Mouse (Mus musculus): ENCODE results near the gene Agpat3. TPM values are rescaled to one million over a fixed set of nuclear protein-coding genes. Genes with fewer than 3 reads are reported as not detected.

Gene Agpat3
- polyA plus RNA-seq, 1 experiment from 2014 or later = 59.3 TPM

GRCm38 (mm10) chr10:78233756-78234155 lies 118.5 kb downstream of the Agpat3 start:
- Histone ChIP-seq H3K27me3 (no peaks in the 10 kb centered on the region), H3K36me3 (peaks cover 25% of the 10 kb centered on the region), H3K27ac (replicated peaks) (no peak overlapping the region), H3K4me3 (no peak overlapping the region), H3K4me1 (replicated peaks) (peaks cover 16% of the 10 kb centered on the region), H3K9ac (no peak overlapping the region), H3K9me3 (no peaks in the 10 kb centered on the region), H3K4me2 (no peak overlapping the region)
- WGBS = 94% methylated on average over 6 of the region's 6 CpGs
- no peak for ATAC-seq (ENCODE audit: low read depth)

- Histone ChIP-seq H3K4me1 (replicated peaks) (peaks cover 16% of the 10 kb centered on the region), H3K36me3 (peaks cover 28% of the 10 kb centered on the region), H3K27me3 (no peaks in the 10 kb centered on the region), H3K4me2 (no peak overlapping the region), H3K9me3 (no peaks in the 10 kb centered on the region), H3K4me3 (no peak overlapping the region), H3K27ac (replicated peaks) (no peak overlapping the region), H3K9ac (no peak overlapping the region)
- 94% methylated on average over 5 of the region's 5 CpGs for WGBS
- no peak for ATAC-seq (ENCODE audit: low read depth)
These were observed 119.1 kb downstream of the Agpat3 start for GRCm38 (mm10) chr10:78233161-78233560.

DNA sequence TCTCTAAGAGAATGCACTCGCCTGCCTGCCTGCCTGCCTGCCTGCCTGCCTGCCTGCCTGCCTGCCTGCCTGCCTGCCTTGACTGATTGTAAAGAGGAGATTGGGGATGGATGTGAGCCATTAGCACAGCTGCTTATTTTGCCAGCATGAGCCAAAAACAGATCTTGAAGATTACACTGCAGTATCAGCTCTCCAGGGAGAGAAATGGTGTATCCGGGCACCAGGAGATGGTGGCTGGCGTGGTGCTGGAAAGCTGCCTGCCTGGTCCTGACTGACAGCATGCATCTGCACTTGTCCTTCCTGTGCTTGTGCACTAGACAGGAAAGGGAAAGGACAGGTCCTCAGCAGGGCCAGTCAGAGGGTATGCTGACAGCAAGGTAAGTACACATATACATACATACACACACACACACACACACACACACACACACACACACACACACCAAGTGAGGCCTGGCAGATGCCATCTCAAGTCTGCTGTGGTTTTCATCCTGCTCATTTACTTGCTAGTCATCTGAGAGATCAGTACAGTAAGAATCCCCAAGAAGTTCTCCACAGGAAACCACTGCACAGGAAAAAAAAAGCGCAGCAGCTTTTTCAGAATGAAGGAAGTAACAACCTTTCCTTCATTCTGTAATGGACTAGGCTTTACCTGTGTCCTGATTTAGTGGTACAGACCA lies 119.8 kb downstream of the Agpat3 start:
- 83% methylated on average over 4 of the region's 4 CpGs for WGBS
- H3K9ac ChIP-seq = no peak overlapping the region
- H3K4me3 ChIP-seq = no peak overlapping the region
- H3K27me3 ChIP-seq = no peaks in the 10 kb centered on the region
- peaks cover 32% of the 10 kb centered on the region for H3K36me3 ChIP-seq
- H3K9me3 ChIP-seq = no peaks in the 10 kb centered on the region
- ATAC-seq (ENCODE audit: low read depth) = no peak
- no peak overlapping the region for H3K27ac ChIP-seq (replicated peaks)
- peaks cover 15% of the 10 kb centered on the region for H3K4me1 ChIP-seq (replicated peaks)
- H3K4me2 ChIP-seq = no peak overlapping the region

- WGBS = 89% methylated on average over 5 of the region's 5 CpGs
- no peaks in the 10 kb centered on the region for H3K27me3 ChIP-seq
These were observed 123.7 kb downstream of the Agpat3 start for GRCm38 (mm10) chr10:78228560-78228928.

GRCm38 (mm10) chr10:78227875-78228559 lies 124.3 kb downstream of the Agpat3 start:
- WGBS = 86% methylated on average over 8 of the region's 8 CpGs
- peaks cover 50% of the 10 kb centered on the region for H3K36me3 ChIP-seq
- ATAC-seq (ENCODE audit: low read depth) = no peak

More at GRCm38 (mm10) chr10:78228560-78228928, 123.7 kb downstream of the Agpat3 start:
- Histone ChIP-seq H3K27ac (replicated peaks) (no peak overlapping the region), H3K4me1 (replicated peaks) (no peaks in the 10 kb centered on the region; the same call in 1 of the 2 replicates), H3K9me3 (no peaks in the 10 kb centered on the region), H3K9ac (no peak overlapping the region), H3K4me2 (no peak overlapping the region), H3K36me3 (peaks cover 50% of the 10 kb centered on the region), H3K4me3 (no peak overlapping the region)
- no peak for ATAC-seq (ENCODE audit: low read depth)

DNA sequence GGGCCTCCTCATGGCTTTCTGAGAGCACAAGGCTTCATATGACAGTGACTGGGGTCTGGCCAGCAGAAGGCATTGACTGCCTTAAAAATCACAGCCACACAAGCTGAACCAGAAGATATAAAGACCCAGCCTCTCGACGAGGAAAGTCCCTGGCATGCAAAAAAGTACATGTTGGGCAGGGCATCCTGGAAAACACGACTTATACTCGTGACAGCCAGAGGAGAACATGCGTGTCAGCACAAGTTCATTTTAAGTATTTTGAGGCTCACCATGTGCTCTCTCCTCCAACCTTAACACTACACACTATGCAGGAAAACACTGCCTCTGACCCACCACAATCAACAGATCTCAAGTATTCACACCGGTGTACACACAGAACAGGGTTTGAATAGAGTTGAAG lies 128.2 kb downstream of the Agpat3 start:
- Histone ChIP-seq H3K36me3 (peaks cover 64% of the 10 kb centered on the region), H3K4me3 (no peak overlapping the region), H3K27me3 (no peaks in the 10 kb centered on the region), H3K9ac (no peak overlapping the region), H3K4me2 (no peak overlapping the region), H3K27ac (replicated peaks) (no peak overlapping the region), H3K9me3 (no peaks in the 10 kb centered on the region), H3K4me1 (replicated peaks) (0 out of 2 replicates have a peak, but pooled peaks cover 3% of the 10 kb centered on the region)
- WGBS = 93% methylated on average over 6 of the region's 6 CpGs
- no peak for ATAC-seq (ENCODE audit: low read depth)

More at GRCm38 (mm10) chr10:78227875-78228559, 124.3 kb downstream of the Agpat3 start:
- no peak overlapping the region for H3K27ac ChIP-seq (replicated peaks)
- H3K4me2 ChIP-seq = no peak overlapping the region
- peaks cover 2% of the 10 kb centered on the region; the same call in 1 of the 2 replicates for H3K4me1 ChIP-seq (replicated peaks)
- no peak overlapping the region for H3K4me3 ChIP-seq
- H3K27me3 ChIP-seq = no peaks in the 10 kb centered on the region
- H3K9me3 ChIP-seq = no peaks in the 10 kb centered on the region
- no peak overlapping the region for H3K9ac ChIP-seq

DNA sequence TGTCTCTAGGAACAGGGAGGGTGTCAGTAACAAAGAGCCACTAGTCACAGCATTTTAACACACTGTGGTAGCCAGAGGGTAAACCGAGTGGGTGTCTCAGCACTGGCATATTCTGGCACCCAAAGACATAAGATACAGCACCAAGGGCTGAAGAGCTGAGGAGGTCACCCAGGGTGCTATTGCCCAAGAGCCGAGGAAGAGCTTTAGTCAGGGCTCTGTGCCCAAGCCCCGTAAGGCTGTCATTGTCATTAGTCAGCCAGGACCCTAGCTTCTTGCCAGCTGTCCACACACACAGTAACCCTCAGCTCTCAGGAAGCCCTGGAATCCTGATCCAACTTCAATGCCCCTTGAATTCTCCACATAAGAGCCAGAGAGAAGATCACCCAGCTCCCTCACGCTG lies 129.4 kb downstream of the Agpat3 start:
- 66% methylated on average over 4 of the region's 4 CpGs for WGBS
- H3K4me2 ChIP-seq = no peak overlapping the region
- H3K4me1 ChIP-seq (replicated peaks) = 0 out of 2 replicates have a peak, but pooled peaks cover 3% of the 10 kb centered on the region
- H3K36me3 ChIP-seq = peaks cover 64% of the 10 kb centered on the region
- no peaks in the 10 kb centered on the region for H3K9me3 ChIP-seq
- H3K9ac ChIP-seq = no peak overlapping the region
- H3K27me3 ChIP-seq = no peaks in the 10 kb centered on the region
- no peak for ATAC-seq (ENCODE audit: low read depth)
- H3K4me3 ChIP-seq = no peak overlapping the region
- H3K27ac ChIP-seq (replicated peaks) = no peak overlapping the region

- H3K27me3 ChIP-seq = no peaks in the 10 kb centered on the region
- no peak overlapping the region for H3K4me3 ChIP-seq
- no peak overlapping the region for H3K9ac ChIP-seq
- H3K4me1 ChIP-seq (replicated peaks) = 0 out of 2 replicates have a peak, but pooled peaks cover 3% of the 10 kb centered on the region
- H3K9me3 ChIP-seq = no peaks in the 10 kb centered on the region
- WGBS = 94% methylated on average over 7 of the region's 7 CpGs
- no peak overlapping the region for H3K4me2 ChIP-seq
- H3K27ac ChIP-seq (replicated peaks) = no peak overlapping the region
- no peak for ATAC-seq (ENCODE audit: low read depth)
- peaks cover 68% of the 10 kb centered on the region for H3K36me3 ChIP-seq
These were observed 131.0 kb downstream of the Agpat3 start for GRCm38 (mm10) chr10:78221315-78221714.

DNA sequence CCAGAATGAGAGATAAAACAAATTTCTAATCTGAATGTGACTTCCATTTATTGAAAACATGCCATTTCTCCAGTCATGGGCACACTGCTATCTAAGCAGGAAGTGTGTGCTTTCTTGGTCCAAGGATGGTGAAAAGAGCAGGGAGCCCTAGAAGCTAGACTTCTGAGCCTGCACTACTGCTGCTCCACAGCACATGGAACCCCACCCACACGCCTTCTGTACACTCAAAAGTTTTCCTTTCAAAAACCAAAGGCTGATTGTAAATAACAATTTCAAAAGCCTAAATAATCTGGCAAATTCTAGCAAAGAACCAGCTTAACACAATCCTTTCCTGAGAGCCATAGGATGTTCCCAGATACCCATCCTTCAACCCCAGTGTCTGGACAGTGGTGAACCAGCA lies 132.8 kb downstream of the Agpat3 start:
- Histone ChIP-seq H3K27ac (replicated peaks) (no peak overlapping the region), H3K36me3 (peaks cover 81% of the 10 kb centered on the region), H3K4me3 (no peak overlapping the region), H3K4me2 (no peak overlapping the region), H3K27me3 (no peaks in the 10 kb centered on the region), H3K9me3 (no peaks in the 10 kb centered on the region), H3K9ac (no peak overlapping the region), H3K4me1 (replicated peaks) (0 out of 2 replicates have a peak, but pooled peaks cover 3% of the 10 kb centered on the region)
- ATAC-seq (ENCODE audit: low read depth) = no peak
- WGBS = 97% methylated on average over 1 of the region's 1 CpGs

Small RNAs within 50 kb of the gene (microRNA-seq; reads per million reads assigned to microRNA genes)
- gene Mir7659 = not detected

Other genes starting within 250 kb of the Agpat3 start
- 20.8 and 22.5 TPM in 2 replicates for gene D10Jhu81e, start 182.7 kb downstream of the Agpat3 start, polyA plus RNA-seq (2015; fragmentation: Nextera tagmentation; extraction: Ambion mirVana)
- 15.2 and 15.8 TPM in 2 replicates for gene Pwp2, start 167.3 kb downstream of the Agpat3 start, polyA plus RNA-seq (2015; fragmentation: Nextera tagmentation; extraction: Ambion mirVana)
- 21.1 and 26.0 TPM in 2 replicates for gene Trappc10, start 107.8 kb downstream of the Agpat3 start, polyA plus RNA-seq (2015; fragmentation: Nextera tagmentation; extraction: Ambion mirVana)
- gene Rrp1, start 60.6 kb upstream of the Agpat3 start, polyA plus RNA-seq (2015; fragmentation: Nextera tagmentation; extraction: Ambion mirVana) = 365 and 462 TPM in 2 replicates
- 107 and 115 TPM in 2 replicates for gene Cstb, start 73.2 kb upstream of the Agpat3 start, polyA plus RNA-seq (2015; fragmentation: Nextera tagmentation; extraction: Ambion mirVana)
- gene Pdxk, start 112.5 kb upstream of the Agpat3 start, polyA plus RNA-seq (2015; fragmentation: Nextera tagmentation; extraction: Ambion mirVana) = 16.1 and 18.6 TPM in 2 replicates
- not detected in 2 replicates for gene Olfr1358, start 164.9 kb upstream of the Agpat3 start, polyA plus RNA-seq (2015; fragmentation: Nextera tagmentation; extraction: Ambion mirVana)
- 52.3 and 54.6 TPM in 2 replicates for gene Ilvbl, start 221.9 kb upstream of the Agpat3 start, polyA plus RNA-seq (2015; fragmentation: Nextera tagmentation; extraction: Ambion mirVana)
- gene Syde1, start 239.5 kb upstream of the Agpat3 start, polyA plus RNA-seq (2015; fragmentation: Nextera tagmentation; extraction: Ambion mirVana) = 4.3 and 4.4 TPM in 2 replicates